Mouse (Mus musculus): ENCODE data around the gene Gm5475.

GRCm38 (mm10) chr15:100457340-100457739 is 35.4 kb downstream of the Gm5475 start:
- TF ChIP-seq CTCF (conservative IDR thresholded peaks at IDR 0.05 in 1 of 2, IDR thresholded peaks at IDR 0.05 in 1 of 2; ENCODE audit: low read depth in 2 of 2, low read length in 2 of 2) = peak; percentile 81 to 97
- TF ChIP-seq TCF12 (IDR thresholded peaks at IDR 0.05; ENCODE audit: low read depth, low read length) = peak; percentile 39; the same call in 1 of the 2 replicates
- TF ChIP-seq ELF1 (IDR thresholded peaks at IDR 0.05; ENCODE audit: low read depth, low read length) = 0 out of 2 replicates have a peak, but pooled peaks have one; percentile 9
- no peak for TF ChIP-seq CHD1 (IDR thresholded peaks at IDR 0.05; ENCODE audit: low read depth, low read length)
- peak; percentile 48; the same call in 1 of the 2 replicates for TF ChIP-seq ZC3H11A (IDR thresholded peaks at IDR 0.05; ENCODE audit: low read depth, low read length)
- no peak for TF ChIP-seq ZNF384 (IDR thresholded peaks at IDR 0.05; ENCODE audit: low read depth, low read length)
